Mouse (Mus musculus) urinary bladder, adult 18-20 months (tissue): ENCODE results near the gene Olfr784.
"Not testable (repeated sequence)": the region's sequence is repeated elsewhere in the genome, so short reads cannot be mapped to it uniquely, and the experiment has no call there.

Experiments
- DNase-seq, 2 experiments: peaks; one replicate each; pipeline ENCODE4 v3.0.0; 2022; ENCODE audit warnings: low spot score in 2 of 2, mixed read lengths in 2 of 2

Gene Olfr784

DNA sequence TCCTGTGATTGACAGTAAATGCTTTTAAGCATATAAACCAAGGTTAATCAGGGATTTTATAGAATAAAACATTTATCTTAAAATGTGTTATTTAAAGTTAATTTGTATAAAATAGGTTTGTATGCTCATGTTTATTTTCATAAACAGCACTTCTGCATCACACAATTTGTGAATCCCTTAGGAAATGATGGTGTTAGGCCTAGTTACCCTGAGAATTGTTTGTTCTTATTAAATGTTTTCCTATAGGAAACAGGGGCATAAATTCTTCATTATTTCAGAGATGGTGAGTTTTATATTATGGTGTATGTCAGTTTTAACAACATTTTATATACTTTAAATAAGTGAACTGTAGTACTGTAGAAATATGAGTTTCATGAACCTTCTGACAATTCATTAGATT, at the start of gene Olfr784:
TSS of gene Olfr784 (plus strand) at position 301 of the 400 bp plus-strand sequence.
- no peak for DNase-seq

DNA sequence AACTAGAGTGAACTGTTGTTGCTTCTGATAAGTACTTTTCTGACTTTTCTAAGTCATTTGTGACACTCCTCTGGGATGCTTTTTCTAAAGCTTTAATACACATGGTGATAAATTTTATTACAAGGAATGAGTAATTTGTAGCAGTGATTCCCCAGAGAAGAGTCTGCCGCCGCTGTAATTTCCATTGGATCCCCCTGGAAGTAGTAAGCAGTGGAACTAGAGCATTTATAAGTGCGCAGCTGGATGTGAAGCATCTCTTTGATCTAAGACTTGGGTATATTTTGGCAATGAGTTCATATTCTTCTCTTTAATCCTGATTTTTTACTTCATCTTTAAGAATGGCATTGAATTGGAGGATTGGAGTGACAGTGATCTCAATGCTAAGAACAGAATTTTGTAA, 35.3 kb upstream of the Olfr784 start, which contains the start of gene Olfr782:
TSS of gene Olfr782 (plus strand) at position 301 of the 400 bp plus-strand sequence.
- DNase-seq, result no peak

GRCm38 (mm10) chr10:129352475-129352874, 31.4 kb upstream of the Olfr784 start:
- not testable (repeated sequence) for DNase-seq

- not testable (repeated sequence) for DNase-seq
These were observed 27.4 kb upstream of the Olfr784 start for GRCm38 (mm10) chr10:129356496-129356895.

DNA sequence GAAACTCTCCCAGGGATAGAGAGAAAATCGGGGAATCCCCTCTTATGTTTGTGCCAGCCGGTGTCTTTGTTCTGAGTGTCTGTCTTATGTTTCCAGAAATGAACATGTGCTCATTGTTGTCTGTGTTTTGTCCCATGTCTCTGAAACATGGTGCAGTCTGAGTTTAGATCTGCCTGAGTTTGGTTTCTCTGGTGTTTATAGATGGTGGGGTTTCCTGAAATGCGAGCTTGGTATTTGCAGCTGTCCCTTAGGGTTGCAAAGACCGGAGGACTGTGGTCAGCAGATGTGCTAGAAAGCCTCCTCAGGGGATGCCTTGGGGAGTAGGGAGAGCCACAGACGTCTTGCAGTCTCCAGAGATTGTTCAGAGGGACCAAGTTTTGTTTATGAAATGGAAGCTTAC, 26.6 kb upstream of the Olfr784 start:
- DNase-seq, result no peak

- DNase-seq, result not testable (repeated sequence)
These were observed 9.8 kb upstream of the Olfr784 start for GRCm38 (mm10) chr10:129374051-129374450.

GRCm38 (mm10) chr10:129400892-129401291, 17.0 kb downstream of the Olfr784 start:
- DNase-seq, result no peak

GRCm38 (mm10) chr10:129405126-129405525, 21.2 kb downstream of the Olfr784 start, which contains the start of gene Olfr785:
Gene Olfr785 (plus strand): TSS chr10:129405426.
- no peak for DNase-seq

- DNase-seq, result no peak
These were observed 43.1 kb downstream of the Olfr784 start, which contains the start of gene Olfr786 for GRCm38 (mm10) chr10:129427006-129427405. Gene Olfr786 (plus strand): TSS chr10:129427306.
